ENCODE assay signal across 8 mouse cellular contexts in genomic region chr13:50418421-50418820, GRCm38 (mm10). TPM values are rescaled to one million over a fixed set of nuclear protein-coding genes. Genes with fewer than 3 reads are reported as not detected.
A peak's percentile ranks its signal among the peaks of the same experiment; 100 is the strongest.
DNase-seq lines count a peak whose midpoint lies in the region; ATAC-seq lines count a peak whose summit lies in the region.

No protein-coding gene starts in this region.

- DNase-seq in frontal cortex, postnatal 14 days (ENCODE audit: low spot score in 2 of 2): no peak
- DNase-seq in A20 (ENCODE audit: low read depth, low spot score): peak; percentile 29
- peak; percentile 14 for DNase-seq in forebrain, embryonic 14.5 days (ENCODE audit: low spot score)
- DNase-seq in layer of hippocampus, postnatal 25 days (ENCODE audit: extremely low spot score in 1 of 2, low spot score in 1 of 2): no peak
- DNase-seq in urinary bladder, postnatal 36 days (ENCODE audit: low spot score in 2 of 2): no peak

- H3K27ac ChIP-seq in forebrain, embryonic 14.5 days (ENCODE audit: low read depth, low read length): no peak overlapping the region
- H3K27ac ChIP-seq in liver, embryonic 16.5 days (ENCODE audit: low read length): no peak overlapping the region

- 0 out of 2 replicates have a peak, but pooled peaks have one; percentile 21 for ATAC-seq in frontal cortex, adult (ENCODE audit: low TSS enrichment)
- ATAC-seq in forebrain, embryonic 14.5 days: no peak
- no peak for ATAC-seq in liver, embryonic 16.5 days (ENCODE audit: low read depth)
- no peak for ATAC-seq in megakaryocyte progenitor cell, adult 5-6 weeks (replicated peaks; ENCODE audit: poor library complexity)

- H3K9ac ChIP-seq in forebrain, embryonic 14.5 days (ENCODE audit: low read length): peak overlapping the region; percentile 89
- peak overlapping the region; percentile 62 for H3K9ac ChIP-seq in liver, embryonic 16.5 days (ENCODE audit: low read depth, low read length)

- peak overlapping the region; percentile 75 for H3K4me2 ChIP-seq in forebrain, embryonic 14.5 days (ENCODE audit: low read length)
- peak overlapping the region; percentile 68 for H3K4me2 ChIP-seq in liver, embryonic 16.5 days (ENCODE audit: low read depth, low read length)

- H3K4me3 ChIP-seq in forebrain, embryonic 14.5 days (ENCODE audit: low read depth, low read length): peak overlapping the region; percentile 78
- H3K4me3 ChIP-seq in liver, embryonic 16.5 days (ENCODE audit: low read depth, low read length): peak overlapping the region; percentile 69

- H3K4me1 ChIP-seq in forebrain, embryonic 14.5 days (ENCODE audit: control insufficient read depth, insufficient read depth, low read length): peaks cover 2% of the 10 kb centered on the region; the same call in 1 of the 2 replicates
- H3K4me1 ChIP-seq in liver, embryonic 16.5 days (ENCODE audit: control insufficient read depth, low read depth, low read length): no peaks in the 10 kb centered on the region; the same call in 1 of the 2 replicates

- no peaks in the 10 kb centered on the region for H3K9me3 ChIP-seq in forebrain, embryonic 14.5 days (replicated peaks; ENCODE audit: control insufficient read depth, low read length)
- no peaks in the 10 kb centered on the region for H3K9me3 ChIP-seq in liver, embryonic 16.5 days (replicated peaks; ENCODE audit: control insufficient read depth, low read length)

- no peaks in the 10 kb centered on the region for H3K27me3 ChIP-seq in forebrain, embryonic 14.5 days (replicated peaks; ENCODE audit: control insufficient read depth, insufficient read depth, low read length)
- no peaks in the 10 kb centered on the region for H3K27me3 ChIP-seq in liver, embryonic 16.5 days (ENCODE audit: control insufficient read depth, insufficient read depth, low read depth, low read length)

- 40% methylated on average over 3 of the region's 3 CpGs for WGBS in forebrain, embryonic 14.5 days
- 40% methylated on average over 3 of the region's 3 CpGs for WGBS in liver, embryonic 16.5 days (ENCODE audit: insufficient replicate concordance)

- peaks cover 17% of the 10 kb centered on the region for H3K36me3 ChIP-seq in forebrain, embryonic 14.5 days (ENCODE audit: control insufficient read depth, insufficient read depth, low read length)
- H3K36me3 ChIP-seq in liver, embryonic 16.5 days (ENCODE audit: control insufficient read depth, insufficient read depth): no peaks in the 10 kb centered on the region

RNA-seq across cellular contexts. Expression of gene Fbxw17, which starts 0.8 kb away (rescaled TPM):
- 29.0 and 29.7 TPM in 2 replicates for polyA plus RNA-seq in forebrain, embryonic 14.5 days (2014; fragmentation: Nextera tagmentation; extraction: Ambion mirVana)
- 3.7 and 3.9 TPM in 2 replicates for polyA plus RNA-seq in liver, embryonic 16.5 days (2015; fragmentation: Nextera tagmentation; extraction: Ambion mirVana)
- 9.7 and 12.2 TPM in 2 replicates for total RNA-seq in megakaryocyte progenitor cell, adult 5-6 weeks (2015)
- 7.7 and 13.1 TPM in 2 replicates for total RNA-seq in megakaryocyte progenitor cell, adult 5-6 weeks (2017)
- 10 to 100 TPM; 12.2 to 21.0 TPM for total RNA-seq in layer of hippocampus, postnatal 25 days (2021)

RNA-seq across cellular contexts. Expression of gene Gm47429, which starts 25.3 kb away (rescaled TPM):
- not detected in 2 replicates for polyA plus RNA-seq in forebrain, embryonic 14.5 days (2014; fragmentation: Nextera tagmentation; extraction: Ambion mirVana)
- not detected in 2 replicates for polyA plus RNA-seq in liver, embryonic 16.5 days (2015; fragmentation: Nextera tagmentation; extraction: Ambion mirVana)
- not detected in 2 replicates for total RNA-seq in megakaryocyte progenitor cell, adult 5-6 weeks (2015)
- total RNA-seq in megakaryocyte progenitor cell, adult 5-6 weeks (2017): not detected in 2 replicates
- not detected for total RNA-seq in layer of hippocampus, postnatal 25 days (2021)

RNA-seq across cellular contexts. Expression of gene Nutm2, which starts 48.7 kb away (rescaled TPM):
- not detected in 2 replicates for polyA plus RNA-seq in forebrain, embryonic 14.5 days (2014; fragmentation: Nextera tagmentation; extraction: Ambion mirVana)
- not detected in 2 replicates for polyA plus RNA-seq in liver, embryonic 16.5 days (2015; fragmentation: Nextera tagmentation; extraction: Ambion mirVana)
- total RNA-seq in megakaryocyte progenitor cell, adult 5-6 weeks (2015): not detected in 2 replicates
- not detected in 2 replicates for total RNA-seq in megakaryocyte progenitor cell, adult 5-6 weeks (2017)
- total RNA-seq in layer of hippocampus, postnatal 25 days (2021): not detected

Comparison
In these comparisons a context has a peak if more than half of its experiments do, and no peak if none do; other contexts are left out.
1. DNase-seq: peak in A20 (single experiment) and forebrain, embryonic 14.5 days (single experiment); none in frontal cortex, postnatal 14 days (0 of 2), layer of hippocampus, postnatal 25 days (0 of 2) and urinary bladder, postnatal 36 days (0 of 2).